Mouse (Mus musculus) T-helper 1 cell (primary cell): ENCODE measurements around the gene Arid4a.
"Not testable (repeated sequence)": the region's sequence is repeated elsewhere in the genome, so short reads cannot be mapped to it uniquely, and the experiment has no call there.

ENCODE experiments used
- in situ Hi-C: fragments of 300-600 bp; cut with MboI, MseI; formaldehyde crosslinking; loops from one replicate; pipeline ENCODE4 v1.15.1; 2025; ENCODE audit warnings: high pct_unique_total_duplicates

The Arid4a gene

GRCm38 (mm10) chr12:71014845-71015362 lies 886 bp upstream of the Arid4a start:
- in situ Hi-C loops = no loop called here

- in situ Hi-C loops = no loop called here
These were observed 367 bp downstream of the Arid4a start for GRCm38 (mm10) chr12:71016211-71016502.

GRCm38 (mm10) chr12:71016503-71017241 lies 882 bp downstream of the Arid4a start:
- in situ Hi-C loops = no loop called here

- in situ Hi-C loops = no loop called here
These were observed 1.4 kb downstream of the Arid4a start for GRCm38 (mm10) chr12:71017242-71017571.

GRCm38 (mm10) chr12:71017827-71018226 lies 2.0 kb downstream of the Arid4a start:
- in situ Hi-C loops = no loop called here

- in situ Hi-C loops = no loop called here
These were observed 3.4 kb downstream of the Arid4a start for GRCm38 (mm10) chr12:71019211-71019610.

- in situ Hi-C loops = no loop called here
These were observed 8.6 kb downstream of the Arid4a start for GRCm38 (mm10) chr12:71024411-71024810.

GRCm38 (mm10) chr12:71028265-71028664 lies 12.5 kb downstream of the Arid4a start:
- in situ Hi-C loops = not testable (repeated sequence)

- in situ Hi-C loops = no loop called here
These were observed 14.5 kb downstream of the Arid4a start for GRCm38 (mm10) chr12:71030260-71030659.

GRCm38 (mm10) chr12:71030722-71031121 lies 14.9 kb downstream of the Arid4a start:
- in situ Hi-C loops = no loop called here

- in situ Hi-C loops = no loop called here
These were observed 20.0 kb downstream of the Arid4a start for GRCm38 (mm10) chr12:71035826-71036225.

GRCm38 (mm10) chr12:71036729-71037404 lies 21.1 kb downstream of the Arid4a start:
- in situ Hi-C loops = no loop called here

- in situ Hi-C loops = no loop called here
These were observed 24.7 kb downstream of the Arid4a start for GRCm38 (mm10) chr12:71040462-71040861.

GRCm38 (mm10) chr12:71042451-71042850 lies 26.7 kb downstream of the Arid4a start:
- in situ Hi-C loops = no loop called here

- in situ Hi-C loops = no loop called here
These were observed 27.8 kb downstream of the Arid4a start for GRCm38 (mm10) chr12:71043571-71043970.

- in situ Hi-C loops = no loop called here
These were observed 28.7 kb downstream of the Arid4a start for GRCm38 (mm10) chr12:71044488-71044887.

GRCm38 (mm10) chr12:71046501-71046900 lies 30.7 kb downstream of the Arid4a start:
- in situ Hi-C loops = no loop called here

- in situ Hi-C loops = no loop called here
These were observed 31.8 kb downstream of the Arid4a start for GRCm38 (mm10) chr12:71047473-71048078.

GRCm38 (mm10) chr12:71048117-71048516 lies 32.3 kb downstream of the Arid4a start:
- in situ Hi-C loops = no loop called here

- in situ Hi-C loops = no loop called here
These were observed 32.8 kb downstream of the Arid4a start for GRCm38 (mm10) chr12:71048561-71048960.

- in situ Hi-C loops = no loop called here
These were observed 33.9 kb downstream of the Arid4a start for GRCm38 (mm10) chr12:71049596-71050265.

- in situ Hi-C loops = no loop called here
These were observed 35.3 kb downstream of the Arid4a start for GRCm38 (mm10) chr12:71051079-71051478.
